Mouse (Mus musculus): Measurements from ENCODE around the gene Agmo.

Agmo gene

DNA sequence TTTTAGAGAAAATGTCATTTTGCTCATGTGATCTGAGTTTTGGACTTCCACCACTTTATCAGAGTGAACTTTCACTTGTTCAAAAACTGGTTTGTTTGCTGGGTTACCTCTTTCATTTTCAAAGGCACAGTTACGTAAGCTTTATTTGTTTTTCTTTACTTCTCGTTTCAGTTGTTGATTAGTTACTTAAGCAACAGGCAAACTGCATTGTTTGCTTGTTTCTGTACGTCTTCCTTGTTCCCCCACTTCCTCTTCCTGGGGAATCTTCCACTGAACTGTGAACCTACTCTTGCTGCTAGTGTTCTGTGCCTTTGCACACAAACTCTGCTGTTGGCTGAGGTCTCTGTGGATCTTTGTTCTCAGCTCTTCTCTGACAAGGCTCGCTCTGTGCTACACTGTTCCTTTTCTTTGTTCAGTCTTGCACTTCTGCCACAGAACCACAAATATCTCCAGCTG lies at the start of gene Agmo:
Gene Agmo (plus strand): TSS at position 76 of the 456 bp plus-strand sequence.
- DNase-seq (ENCODE audit: low spot score) = no peak

DNA sequence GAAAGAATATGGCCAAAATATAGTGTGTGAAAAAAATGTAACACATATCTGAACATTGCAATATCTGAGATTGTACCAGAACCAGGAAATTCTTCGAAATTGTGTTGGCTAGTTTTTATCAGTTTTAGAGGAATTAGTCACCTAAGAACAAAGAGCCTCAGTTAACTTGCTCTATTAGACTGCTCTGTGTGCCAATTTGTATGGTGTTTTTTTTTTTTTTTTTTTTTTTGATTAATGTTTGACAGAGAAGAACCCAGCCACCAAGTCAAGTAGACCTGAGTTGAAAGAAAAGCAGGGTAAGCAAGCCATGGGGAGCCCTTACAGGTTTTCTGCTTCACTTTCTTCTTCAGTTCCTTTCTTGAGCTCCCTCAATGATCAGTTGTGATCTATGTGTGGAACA lies 10.3 kb upstream of the Agmo start:
- DNase-seq (ENCODE audit: low spot score) = no peak

DNA sequence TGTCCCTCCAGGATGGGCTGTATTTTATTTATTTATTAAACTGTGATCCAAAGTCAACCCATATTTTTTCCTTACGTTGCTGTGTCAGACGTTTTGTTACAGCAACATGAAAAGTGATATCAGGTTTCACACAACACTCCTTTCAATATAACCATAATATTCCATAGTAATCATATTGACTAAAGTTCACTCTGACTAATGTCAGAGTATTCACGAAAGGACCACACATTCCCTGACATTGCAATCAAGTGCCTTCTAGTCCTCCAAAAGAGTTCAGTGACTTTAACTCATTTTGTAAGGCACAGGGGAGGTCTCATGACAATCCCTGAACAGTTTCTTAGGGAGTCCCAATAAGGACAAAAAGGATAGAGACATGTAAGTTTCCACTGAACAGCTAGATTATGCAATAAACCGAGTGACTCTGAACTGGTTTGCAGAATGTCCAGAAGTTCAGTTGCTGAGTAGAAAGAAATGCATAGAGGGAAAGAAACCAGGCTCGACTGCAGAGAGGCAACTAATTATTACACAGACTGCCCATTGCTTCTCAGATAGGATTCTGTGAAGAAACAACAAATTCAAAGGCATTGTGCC lies 371 bp upstream of the Agmo start:
- DNase-seq (ENCODE audit: low spot score) = no peak

DNA sequence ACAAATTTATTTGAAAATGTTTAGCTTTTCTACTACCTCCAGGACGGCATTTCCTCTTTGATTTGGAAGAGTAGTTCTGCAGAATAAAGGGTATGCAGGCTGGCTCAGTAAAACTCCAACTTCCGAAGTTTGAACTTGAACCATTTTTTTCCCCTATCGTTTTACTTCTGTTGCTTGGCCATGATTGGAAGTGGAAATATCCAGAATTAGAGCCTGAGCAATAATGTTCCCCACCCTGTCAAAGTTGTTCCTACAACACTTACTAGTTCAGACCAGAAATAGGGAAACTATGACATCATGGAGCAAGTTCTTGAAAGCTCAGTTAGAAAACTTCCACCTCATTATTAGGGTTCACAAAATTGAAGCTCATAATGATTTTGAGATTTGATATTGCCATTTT lies 1.0 kb downstream of the Agmo start:
- DNase-seq (ENCODE audit: low spot score) = no peak

DNA sequence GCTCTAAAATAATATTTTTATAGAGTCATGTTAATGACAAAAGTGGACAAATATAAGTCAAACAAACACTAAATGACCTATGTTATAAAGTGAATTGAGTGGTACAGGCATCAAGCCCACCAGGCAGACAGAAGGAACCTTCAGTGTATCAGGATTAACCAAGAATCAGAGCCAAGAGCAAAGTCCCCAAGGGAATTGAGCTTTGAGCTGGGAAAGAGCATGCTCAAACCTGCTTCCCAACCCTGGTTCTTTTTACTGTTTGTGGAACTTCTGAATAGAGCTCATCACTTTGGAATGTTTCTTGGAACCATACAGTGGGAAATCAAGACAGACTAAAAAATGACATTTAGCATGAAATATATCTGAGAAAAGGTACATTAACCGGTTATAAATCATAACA lies 3.4 kb downstream of the Agmo start:
- DNase-seq (ENCODE audit: low spot score) = no peak

DNA sequence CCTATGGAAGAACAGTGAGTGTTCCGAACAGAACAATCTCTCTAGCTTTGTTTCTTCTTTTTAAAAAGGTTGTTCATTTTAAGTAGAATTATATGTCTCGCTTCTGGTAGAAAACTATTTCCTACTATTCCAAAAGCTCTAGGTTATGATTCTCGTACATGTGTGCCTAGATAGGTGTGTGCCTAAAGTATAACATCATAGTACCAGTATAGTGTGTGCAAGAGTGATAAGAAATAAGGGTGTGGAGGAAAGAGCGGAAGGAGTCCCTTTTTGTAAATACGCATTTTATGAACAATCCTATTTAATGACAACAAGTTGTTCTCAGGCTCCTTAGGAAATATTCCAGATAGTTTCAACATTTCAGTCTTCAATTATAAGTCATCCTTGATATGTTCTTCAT lies 10.2 kb downstream of the Agmo start:
- DNase-seq (ENCODE audit: low spot score) = no peak

DNA sequence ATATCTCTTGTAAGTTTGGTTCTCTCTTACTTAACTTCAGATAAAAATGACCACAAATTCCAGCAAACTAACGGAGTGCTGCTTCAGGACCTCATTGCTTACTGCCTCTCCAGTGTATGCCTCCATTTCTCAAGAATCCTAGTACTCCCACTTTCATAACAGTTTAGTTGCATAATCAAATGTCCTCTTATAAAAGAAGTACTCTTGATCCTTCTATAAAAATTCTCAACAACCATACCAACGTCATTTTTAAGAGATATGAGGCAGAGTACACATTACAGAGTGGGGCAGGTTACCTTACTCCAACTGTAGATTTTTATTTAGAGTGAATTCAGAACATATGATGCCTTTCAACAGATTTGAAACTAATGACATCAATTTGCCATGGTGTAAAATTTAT lies 15.7 kb downstream of the Agmo start:
- DNase-seq (ENCODE audit: low spot score) = no peak

DNA sequence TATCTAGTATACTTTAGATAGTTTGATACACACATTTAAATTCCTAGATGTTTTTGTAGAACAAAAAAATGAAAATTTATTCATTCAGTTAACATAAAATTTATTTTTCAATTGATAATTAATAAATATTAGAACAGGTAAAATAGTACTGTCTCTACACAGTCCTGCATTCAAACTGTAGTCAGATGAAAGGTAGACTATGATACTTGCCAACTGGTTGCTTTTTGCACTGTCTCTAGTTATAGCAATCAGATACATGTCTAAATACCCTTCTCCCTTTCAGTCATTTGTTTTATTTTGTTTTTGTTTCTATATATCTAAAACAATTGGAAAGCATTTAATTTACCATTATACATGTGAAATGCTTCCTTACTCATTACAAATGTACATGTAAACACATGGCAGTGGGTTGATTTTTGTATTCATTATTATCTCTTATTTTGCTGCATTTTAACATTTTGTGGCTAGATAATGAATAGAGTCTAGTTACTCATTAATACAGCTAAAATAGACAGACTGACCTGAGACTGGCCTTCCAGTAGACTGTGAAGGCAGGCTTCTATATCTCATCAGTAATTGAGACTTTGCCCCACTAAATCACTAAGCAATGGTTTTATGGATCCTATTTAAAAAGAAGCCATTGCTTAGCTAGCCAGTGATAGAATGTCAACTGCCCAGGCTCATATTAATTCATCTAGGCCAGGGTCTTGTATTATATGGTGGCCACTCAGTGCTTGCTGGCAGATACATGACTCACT lies 18.5 kb downstream of the Agmo start:
- no peak for DNase-seq (ENCODE audit: low spot score)

DNA sequence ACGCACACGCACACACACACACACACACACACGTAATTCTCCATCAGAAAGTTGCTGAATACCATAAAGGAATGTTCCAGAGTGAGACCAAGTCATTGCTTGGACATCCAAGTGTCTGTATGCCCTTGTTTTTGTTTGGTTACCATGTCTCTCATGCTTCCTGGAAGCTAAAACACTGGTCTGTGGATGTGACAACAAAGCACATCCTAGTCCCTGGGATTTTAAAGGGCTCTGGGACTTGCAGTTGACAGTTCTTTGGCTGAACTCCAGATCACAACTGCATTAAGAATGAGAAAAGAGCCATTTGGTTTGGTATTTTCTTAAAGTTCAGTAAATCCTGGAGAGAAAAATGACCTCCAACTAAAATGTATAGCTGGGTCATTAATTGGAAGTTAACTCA lies 22.2 kb downstream of the Agmo start:
- DNase-seq (ENCODE audit: low spot score) = no peak

DNA sequence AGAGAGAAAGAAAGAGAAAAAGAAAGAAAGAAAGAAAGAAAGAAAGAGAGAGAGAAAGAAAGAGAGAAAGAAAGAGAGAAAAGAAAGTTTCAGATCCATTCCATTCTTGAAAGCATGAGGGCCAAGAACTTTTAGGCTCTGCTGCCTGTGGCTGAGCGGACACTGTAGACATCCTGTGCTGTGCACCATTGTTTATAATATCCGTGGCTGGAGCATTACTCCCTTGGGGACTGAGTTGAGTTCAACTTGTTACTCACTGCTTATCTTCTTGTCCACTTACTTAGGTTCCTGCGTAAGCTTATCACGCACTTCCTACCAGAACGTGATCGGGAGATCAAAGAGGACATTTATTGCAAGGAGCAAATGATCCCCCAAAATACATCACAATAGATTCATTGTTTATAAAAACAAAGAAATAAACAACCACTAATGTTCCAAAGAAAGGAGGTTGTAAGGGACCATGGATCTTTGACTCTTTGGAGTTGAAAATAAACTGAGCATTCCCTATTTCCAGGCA lies 27.3 kb downstream of the Agmo start:
- DNase-seq (ENCODE audit: low spot score) = no peak

DNA sequence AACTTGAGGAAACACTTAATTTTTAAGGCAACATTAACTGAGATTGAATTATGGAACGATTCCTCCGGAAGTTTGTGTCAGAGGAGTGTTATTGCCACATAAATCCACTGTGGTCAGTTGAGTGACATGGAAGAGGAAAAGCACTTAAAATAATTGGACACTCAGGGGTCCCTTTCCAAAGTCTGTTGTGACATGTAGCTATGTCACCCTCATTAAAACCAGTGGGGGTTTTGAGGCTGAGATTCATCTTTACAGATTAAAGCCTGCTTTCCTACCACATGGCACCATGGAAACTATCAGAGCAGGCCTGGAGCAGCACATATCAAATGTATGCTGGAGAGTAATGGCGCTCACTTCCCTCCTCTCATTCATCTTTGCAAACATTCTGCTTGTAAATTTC lies 31.2 kb downstream of the Agmo start:
- DNase-seq (ENCODE audit: low spot score) = no peak

DNA sequence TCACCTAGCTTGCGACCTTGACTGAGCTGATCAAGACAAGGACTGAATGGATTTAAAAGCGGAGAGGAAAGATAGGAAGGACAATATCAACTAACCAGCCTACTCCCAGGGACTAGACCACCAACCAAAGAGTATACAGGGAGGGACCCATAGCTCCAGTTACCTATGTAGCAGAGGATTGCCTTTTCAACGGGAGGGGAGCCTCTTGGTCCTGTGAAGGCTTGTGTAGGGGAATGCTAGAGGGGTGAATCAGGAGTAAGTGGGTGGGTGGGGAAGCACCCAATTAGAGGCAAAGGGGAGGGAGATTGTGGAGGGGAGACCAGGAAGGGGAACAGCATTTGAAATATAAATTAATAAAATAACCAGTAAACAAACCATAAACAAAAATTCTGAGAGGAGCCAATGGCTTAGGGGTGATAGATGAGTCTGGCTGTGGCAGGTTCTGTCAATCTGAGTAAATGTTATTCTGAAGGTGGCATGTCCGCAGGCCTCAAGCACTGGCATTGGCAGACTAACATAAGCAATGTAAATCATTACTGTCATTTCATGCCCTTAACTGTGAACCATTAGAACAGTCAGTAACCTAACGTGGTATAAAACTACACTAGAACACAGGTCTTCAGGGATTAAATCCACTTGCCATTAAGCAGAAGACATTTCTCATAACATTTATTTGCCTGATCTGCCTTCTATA lies 32.7 kb downstream of the Agmo start:
- no peak for DNase-seq (ENCODE audit: low spot score)

DNA sequence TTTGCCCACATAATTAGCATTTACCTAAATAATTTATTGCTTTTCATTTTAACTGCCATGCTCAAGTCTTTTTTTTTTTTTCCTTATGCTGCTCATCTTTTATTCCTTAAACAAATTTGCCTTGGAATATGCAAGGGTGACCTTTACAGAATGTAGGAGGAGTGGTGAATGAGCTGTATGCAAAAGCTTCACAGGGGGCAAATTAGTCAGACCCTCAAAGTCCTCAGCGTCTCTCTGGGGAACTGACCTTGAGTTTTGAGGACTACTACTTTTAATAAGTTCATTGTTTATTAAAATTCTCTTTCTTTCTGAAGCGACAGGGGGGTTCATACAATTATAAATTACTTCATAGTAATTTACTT lies 33.2 kb downstream of the Agmo start:
- DNase-seq (ENCODE audit: low spot score) = no peak

DNA sequence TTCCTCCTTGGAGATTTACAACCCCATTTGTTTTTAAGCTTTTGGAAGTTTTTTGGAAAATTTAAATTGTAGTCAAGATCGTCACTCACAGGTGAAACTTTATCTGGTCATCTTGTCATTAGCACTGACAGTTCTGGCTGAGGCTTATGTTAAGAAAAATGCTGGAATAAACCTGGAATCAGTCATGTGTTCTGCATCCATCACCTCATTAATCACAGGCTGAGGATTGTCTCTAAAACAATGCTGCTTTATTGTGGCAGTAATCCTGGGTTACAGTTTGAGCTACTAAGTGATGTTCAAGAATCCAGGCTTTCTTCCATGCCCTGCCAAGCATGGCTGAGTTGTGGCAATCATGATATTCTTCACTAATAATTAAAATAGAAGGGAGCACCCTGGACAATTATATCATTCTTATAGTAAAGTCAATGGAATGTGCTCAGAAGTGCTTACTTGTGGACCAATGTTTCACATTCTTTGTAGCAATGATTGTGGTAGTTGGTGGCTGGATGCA lies 65.6 kb downstream of the Agmo start:
- no peak for DNase-seq (ENCODE audit: low spot score)

DNA sequence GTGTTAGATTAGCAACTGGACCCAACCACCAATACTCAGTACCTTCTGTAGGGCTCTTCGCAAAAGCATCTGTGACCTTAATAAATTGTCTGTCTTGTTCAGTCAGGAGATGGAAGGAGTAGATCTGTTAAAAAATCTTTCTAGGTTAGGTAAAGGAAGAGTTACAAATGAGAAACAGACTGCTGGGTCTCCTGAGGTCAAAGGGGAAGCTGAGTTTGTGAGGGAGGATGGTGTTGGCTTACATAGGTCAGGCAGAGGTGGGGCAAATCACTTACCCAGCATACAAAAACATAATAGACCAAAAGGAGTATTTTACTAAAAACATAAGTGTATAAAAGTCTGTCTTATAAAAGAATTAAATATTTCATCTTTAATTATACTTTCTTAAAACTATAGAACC lies 69.3 kb downstream of the Agmo start:
- no peak for DNase-seq (ENCODE audit: low spot score)

DNA sequence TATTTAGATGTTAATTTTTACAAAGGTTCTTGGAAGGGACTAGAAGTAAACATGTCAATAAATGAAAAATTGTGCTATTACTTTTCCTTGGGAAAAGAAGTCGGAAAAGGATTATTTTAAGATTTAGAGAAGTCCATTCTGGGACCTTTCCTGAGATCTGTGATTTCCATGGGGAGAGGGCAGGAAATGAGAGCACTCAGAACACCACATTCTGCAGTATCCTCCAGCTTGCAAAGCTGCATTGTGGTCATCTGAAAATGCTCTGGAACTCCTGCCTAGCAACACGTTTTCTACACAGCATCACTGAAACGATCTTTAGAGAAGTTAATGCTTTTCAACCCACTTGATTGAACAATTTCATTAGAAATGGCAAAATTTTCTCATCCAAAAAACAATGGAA lies 81.4 kb downstream of the Agmo start:
- no peak for DNase-seq (ENCODE audit: low spot score)

DNA sequence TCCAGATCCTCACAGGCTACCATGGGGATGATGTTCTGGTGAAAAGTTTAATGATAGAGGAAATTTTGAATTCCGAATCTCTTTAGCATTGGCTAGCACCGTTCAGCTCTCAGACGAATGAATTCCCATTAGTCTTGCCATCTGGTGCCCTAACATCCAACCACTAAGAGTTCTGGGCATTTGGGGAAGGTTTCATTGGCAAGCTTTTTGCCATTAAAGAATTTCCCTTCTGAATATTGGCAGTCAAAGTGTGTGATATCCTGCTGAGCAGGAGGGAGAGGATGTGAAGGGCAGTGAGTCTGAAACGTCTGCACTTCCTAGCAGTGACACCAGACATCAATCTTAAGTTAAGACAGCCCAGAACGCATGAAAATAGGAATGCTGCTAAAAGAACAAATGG lies 93.5 kb downstream of the Agmo start:
- no peak for DNase-seq (ENCODE audit: low spot score)

DNA sequence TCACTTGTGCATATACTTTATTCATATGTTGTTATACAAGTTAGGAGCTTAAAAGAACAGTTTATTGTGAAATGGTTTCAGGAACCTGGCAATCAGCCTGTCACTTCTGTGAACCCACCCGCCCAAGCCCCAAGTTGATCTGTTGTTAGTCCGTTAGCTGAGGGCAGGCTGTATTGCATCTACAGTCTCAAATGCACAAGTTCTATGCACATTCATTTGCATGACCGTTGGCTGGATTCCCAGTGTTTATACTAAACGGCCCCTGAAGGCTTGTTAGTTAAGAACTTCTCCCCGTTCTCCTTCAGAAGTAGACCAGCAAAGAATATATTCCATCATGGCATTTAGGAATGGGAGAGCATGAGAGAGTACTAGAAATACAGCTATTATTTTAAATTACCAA lies 102.8 kb downstream of the Agmo start:
- DNase-seq (ENCODE audit: low spot score) = no peak

DNA sequence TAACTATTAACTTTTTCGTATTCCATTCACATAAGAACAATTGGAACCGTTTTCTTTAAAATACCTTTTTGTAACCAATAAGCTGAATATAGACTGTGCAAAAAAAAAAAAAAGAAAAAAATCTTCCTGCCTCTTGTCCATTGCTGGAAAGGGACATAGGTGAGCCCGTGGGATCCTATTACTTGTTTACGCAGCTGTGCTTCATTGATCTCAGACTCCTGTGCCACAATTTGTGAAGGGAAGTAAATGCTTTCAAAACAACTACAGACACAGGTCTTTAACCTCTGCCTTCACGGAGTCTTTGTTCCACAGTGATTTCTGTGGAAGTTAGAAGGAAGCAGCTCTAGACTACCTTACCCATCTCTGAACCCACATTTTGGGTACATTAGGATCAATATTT lies 104.3 kb downstream of the Agmo start:
- no peak for DNase-seq (ENCODE audit: low spot score)

DNA sequence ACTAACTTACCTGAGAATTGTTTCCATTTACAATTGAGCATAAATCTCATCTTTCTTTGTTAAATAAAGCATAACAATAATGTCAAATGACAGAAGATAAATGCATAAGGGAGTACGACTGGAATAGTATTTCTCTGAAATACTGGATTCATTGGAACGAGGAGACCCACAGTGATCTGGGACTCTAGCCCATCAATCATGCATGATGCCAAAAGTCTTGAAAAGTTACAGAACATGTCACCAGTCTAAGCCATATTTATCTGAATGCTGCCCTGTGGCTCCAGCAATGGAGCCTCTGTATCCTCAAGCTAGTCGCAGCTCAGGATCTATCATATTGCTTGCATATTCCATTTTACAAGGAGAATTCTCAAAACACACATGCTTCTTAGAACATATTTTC lies 150.9 kb downstream of the Agmo start:
- DNase-seq (ENCODE audit: low spot score) = no peak

DNA sequence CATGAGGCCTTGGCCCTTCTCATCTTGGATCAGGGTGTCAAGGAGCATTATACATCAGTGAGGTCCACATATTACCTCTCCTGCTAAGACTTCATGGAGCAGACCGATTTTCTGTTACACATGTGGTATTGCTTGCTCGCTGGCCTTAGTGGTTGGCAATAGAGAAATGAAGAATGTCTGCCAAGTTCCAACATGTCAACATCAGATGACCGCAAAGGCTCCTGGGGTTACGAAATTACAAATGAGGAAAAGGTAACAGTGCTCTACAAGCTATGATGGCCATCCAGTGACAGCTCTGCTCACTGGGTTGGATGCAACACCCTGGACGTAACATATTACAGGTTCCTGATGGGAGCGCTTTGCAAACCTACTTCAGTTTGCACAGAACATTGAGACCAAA lies 161.1 kb downstream of the Agmo start:
- DNase-seq (ENCODE audit: low spot score) = no peak

DNA sequence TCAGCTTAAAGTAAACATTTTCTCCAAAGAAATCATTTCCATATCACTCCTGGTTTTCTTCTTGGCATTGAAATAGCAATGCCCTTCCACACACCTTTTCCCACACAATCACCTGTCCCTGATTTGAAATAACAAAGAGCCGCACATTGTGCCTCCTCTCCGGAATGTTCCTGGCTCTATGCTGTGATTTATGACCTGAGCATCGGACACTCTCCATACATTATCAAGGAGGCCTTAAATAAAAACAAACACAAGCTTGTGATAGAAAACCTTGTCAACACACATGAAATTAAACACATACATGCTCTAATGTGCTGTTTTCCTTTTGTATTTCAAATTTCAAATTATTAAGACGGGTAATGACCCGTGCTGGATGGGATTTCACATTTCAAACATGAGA lies 184.9 kb downstream of the Agmo start:
- no peak for DNase-seq (ENCODE audit: low spot score)

DNA sequence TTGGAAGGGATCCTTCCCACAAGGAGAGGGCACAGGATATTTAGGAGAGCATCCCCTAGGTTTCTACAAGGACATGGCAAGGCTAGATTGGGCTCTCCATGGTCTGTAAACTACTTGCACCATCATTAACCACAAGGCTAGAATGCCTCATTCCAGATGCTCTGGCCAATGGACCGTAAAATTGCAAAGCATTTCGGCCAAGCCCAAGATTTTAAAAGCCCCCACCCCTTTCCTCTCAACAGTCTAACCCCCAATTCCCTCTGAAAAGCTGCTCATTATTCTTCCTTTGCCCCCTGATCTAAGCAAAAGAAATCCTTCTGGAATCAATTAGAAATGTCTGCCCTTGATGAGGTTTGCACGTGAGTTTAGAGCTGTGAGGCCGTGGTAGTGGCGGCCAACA lies 185.3 kb downstream of the Agmo start:
- no peak for DNase-seq (ENCODE audit: low spot score)
